Mouse (Mus musculus) lung, postnatal 10 days (tissue): ENCODE results near the gene Ppp4r4.
"Not testable (repeated sequence)": the region's sequence is repeated elsewhere in the genome, so short reads cannot be mapped to it uniquely, and the experiment has no call there.

Experiments used
- DNase-seq: peaks from one replicate; pipeline ENCODE4 v3.0.0; 2021

Ppp4r4 gene

DNA sequence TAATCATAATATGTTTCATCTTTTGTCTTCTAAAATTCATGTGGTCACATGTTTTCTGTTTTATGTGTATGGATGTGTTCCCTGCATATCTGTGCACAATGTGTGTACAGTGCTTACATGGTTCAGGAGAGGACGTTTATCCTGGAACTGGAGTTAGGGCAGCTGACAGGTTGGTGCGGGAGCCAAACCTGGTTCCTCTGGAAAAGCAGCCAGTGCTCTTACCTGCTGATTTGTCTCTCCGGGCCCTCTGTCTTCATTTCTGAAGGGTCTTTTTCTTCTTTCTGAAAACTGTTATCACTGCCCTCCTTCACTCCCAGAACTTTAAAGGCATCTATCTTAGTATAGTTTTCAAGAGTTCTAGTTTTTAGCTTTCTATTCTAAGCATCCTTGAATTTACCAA, 111.7 kb downstream of the Ppp4r4 start:
- no peak for DNase-seq

DNA sequence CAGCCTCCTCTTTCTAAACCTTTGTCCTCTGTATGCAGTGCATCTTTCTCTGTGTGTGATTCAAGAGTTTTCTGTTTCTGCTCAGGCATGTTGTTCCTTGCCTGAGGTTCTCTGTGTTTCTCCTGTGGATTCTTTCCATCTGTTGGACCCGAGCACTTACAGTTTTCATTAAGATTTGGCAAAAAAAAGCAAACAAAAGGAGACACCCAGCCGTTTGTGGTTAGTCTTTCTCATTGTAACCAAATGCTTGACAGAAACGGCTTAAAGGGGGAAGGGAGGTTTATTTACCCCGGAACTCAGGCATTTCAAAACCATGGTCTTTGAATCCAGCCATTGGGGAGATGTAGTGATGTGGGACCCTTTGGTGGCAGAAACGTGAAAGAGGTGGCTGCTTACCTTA, 112.5 kb downstream of the Ppp4r4 start:
- no peak for DNase-seq

DNA sequence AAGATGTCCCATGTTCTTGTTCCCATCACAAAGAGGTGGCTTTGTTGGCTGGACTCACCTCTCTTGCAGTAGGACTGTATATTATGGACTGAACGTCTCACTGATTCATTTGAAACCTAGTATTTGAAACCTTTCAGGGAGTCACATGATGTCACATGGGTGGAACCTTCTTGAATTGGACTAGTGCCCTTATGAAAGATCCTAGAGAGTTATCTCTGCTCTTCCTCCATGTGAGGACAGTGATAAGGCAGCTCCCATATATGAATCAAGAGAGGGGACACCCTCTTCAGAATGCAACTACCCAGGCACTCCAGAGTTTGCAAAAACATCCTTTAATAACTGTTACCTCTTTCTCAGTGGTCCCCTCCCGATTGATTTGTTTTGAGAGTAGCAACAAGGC, 114.2 kb downstream of the Ppp4r4 start:
- no peak for DNase-seq

DNA sequence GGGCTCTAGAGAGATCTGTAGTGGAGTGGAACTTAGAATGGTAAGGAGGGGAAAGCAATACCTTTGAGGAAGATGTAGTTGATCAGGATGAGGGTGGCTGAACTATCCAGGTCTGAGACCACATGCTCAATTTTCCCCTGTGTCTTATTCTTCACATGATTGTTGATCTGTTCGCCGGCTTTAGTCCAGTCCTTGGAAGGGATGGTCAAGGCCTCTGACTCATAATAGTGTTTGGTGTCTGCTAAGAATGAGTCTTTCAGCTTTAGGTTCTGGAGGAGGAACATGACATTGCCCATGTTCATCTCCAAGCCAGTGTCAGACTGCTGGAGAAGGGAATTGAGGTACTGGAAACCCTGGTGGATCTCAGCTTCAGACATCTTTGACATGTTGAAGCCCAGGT, 121.8 kb downstream of the Ppp4r4 start:
- no peak for DNase-seq

DNA sequence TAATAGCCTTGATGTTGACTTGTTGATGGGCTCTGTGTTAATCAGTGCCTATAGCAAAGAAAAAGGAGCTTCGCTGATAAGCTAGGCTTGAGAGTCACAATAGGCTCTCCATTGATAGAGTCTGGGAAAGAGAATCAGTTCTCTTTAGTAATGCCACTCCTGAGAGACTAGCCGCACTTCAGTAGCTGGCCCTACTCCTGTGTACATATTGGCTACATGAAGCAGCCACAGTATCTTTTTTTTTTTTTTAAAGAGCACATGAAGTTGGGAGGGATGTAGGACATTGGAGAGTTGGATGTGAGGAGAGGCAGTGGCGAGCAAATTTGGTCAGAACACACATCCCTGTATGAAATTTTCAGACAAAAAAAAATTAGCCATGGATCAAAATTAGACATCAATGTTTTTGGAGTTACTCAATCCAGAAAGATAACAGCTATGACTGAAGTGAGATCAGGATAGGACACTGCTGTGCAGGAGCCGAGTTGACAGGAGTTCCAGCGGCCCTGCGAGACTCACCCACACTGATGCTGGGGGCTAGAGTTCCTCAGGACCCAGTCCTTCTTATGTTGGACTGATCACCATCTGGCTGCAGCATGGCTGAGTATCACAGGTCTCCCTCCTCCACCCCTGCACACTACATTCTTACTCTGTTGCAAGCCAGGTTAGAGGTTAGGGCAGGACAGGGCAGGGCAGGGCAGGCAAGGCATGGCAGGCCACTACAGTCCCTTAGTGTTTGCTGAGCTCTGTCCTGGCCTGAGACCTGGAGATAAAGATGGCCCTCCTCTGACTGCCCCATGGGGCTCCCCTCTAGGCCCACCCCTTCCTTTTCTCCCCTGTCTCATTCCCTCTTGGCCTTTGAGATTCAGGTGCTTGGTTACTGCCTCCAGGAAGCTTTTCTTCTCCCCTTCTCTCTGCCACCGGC, 123.3 kb downstream of the Ppp4r4 start:
- DNase-seq: peak; percentile 36

DNA sequence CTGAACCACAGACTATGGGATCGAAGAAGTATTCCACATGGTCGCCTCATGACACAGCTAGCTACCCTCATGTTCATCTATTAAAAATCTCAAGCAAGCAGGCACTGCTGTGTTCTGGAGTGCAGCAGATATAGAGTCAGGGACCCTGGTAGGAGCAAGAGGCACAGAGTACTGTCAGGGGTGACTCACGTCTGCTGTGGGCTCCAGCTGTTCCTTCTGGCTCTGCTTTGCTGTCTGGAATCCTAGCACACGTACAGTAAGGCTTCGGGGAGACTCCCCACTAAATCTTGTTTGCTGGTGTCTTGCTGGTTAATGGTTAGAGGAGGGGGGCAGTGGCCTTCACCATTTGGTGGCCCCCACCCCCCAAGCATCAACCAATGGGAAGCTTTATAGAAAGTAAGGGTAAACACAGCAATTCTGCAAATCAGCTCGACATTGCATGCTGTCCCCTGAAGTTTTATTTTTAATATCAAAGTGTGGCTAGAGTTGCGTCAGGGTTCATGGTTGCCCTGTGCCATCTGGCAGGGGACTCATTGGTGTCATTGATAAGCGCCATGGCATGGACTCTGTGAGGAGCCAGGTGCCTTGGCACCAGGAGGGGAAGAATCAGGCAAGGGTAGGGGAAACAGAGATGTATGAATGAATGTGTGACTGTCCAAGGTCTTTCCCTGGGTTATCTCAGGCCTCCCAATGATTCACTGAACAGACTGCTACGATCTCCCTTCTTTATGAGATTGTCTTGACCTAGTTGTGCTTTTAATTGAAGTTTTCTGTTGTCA, 125.0 kb downstream of the Ppp4r4 start, which contains the start of gene Serpina6:
Gene Serpina6 (minus strand): TSS at position 365 of the 779 bp plus-strand sequence.
- DNase-seq: no peak

DNA sequence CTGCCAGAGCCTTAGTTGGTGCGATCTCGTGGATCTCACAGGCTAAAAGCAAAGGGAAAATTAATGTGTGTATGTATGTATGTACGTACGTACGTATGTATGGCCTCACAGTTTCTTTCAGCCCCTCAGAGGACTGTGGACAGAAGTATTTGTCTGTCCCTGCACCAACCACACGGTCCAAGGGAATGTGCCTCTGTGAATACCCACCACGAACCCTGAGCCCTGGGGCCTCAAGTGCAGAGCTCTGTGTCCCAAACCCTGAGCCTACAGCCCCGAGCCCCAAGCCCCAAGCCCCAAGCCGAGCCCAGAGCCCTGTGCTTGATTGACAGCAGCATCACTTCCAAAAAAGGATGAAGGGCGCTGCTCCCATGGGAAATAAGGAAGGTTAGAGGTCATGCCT, 125.9 kb downstream of the Ppp4r4 start:
- DNase-seq: no peak

DNA sequence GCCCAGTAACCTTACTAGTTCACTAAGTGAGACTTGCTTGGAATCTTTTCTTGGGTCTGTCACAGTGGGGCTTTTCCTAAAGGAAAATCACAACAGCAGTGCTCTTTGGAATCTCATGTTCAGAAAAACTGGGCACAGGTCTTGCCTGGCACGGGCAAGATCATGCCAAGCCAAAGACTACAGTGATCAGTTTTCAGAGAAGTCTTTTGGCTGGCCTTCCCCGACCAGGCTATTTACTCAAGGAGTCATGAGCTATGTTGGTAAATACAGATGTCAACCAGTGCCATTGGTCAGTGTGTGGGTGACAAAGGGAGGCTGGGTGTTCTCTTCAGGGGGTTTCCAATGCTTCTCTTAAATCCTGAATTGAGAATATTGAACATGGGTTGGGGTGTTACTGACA, 127.1 kb downstream of the Ppp4r4 start:
- DNase-seq: no peak

DNA sequence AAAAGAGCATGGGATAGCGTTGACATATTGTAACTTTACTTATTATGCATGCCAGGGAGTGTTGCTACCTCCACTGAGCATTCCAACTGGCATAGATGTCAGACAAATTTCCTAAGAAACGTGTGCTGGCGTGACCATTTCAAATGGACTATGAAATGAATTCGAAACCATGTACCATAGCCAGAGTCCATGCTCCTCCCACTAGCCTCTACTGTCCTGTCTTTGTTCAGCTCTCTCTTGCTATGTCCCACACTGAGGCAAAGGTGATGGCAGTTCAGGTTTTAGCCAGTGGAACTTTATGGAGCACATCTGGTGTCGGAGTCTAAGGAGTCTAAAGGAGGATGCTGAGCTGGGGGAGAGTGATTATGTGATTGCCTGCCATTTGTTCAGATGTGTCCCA, 128.0 kb downstream of the Ppp4r4 start:
- DNase-seq: no peak

DNA sequence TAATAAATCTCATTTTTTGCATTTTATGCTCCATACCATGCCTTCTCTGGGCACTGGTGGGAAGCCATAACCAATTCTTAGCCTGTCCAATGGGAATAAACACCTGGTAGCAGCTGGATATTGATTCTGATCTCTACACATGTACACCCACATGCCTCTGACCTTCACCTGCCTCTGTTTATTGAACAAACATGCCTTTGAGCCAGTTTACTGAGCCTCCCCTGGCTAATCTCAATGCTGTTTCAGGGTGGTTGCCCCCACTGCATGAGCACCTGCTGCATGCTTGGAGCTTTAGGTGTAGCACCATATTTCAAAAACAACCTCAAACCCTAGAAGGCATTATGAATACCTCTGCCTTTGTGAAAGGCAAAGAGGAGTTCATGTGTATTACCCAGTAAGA, 130.0 kb downstream of the Ppp4r4 start:
- not testable (repeated sequence) for DNase-seq
